Mouse (Mus musculus) frontal cortex, postnatal 36 days (tissue): ENCODE data around the gene Ncor2.
A peak's percentile ranks its signal among the peaks of the same experiment; 100 is the strongest.

Experiments
- DNase-seq, 2 experiments: peaks; one replicate each; pipeline ENCODE4 v3.0.0; 2022; ENCODE audit warnings: low spot score in 2 of 2

The Ncor2 gene

DNA sequence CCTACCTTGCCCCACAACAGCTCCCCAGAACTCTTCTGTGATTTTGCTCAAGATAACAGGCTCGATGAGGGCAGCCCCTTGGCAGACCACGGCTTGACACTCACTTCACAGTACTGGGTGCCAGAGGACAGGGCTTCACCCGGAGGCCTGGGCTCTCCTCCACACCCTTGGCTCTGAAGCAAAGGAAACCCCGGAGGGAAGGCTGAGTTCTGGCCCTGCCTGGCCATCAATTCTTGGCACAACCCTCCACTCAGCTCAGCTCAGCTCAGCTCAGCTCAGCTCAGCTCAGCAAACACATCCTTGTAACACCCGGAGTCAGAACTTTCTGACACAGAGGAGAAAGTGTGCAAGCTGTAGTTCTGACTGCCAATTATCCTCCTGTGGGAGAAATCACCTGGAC lies 30.3 kb downstream of the Ncor2 start:
- no peak for DNase-seq

DNA sequence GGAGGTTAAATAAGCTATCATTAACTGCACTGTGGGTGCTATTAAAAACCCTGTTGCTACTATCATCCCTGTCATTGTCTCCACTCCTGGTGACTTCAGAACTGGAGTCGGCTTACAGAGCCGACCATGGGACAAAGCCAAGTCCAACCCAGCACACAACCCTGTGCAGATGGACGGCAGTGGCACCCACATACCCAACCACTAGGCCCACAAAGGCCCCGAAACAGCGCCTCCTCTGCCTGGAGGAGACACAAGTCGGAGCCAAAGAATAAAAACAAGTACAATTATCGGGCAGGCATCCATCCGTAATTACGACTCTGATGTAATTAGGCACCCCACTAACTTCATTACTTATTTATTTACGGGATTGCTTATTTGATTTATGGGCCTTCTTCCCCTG lies 30.8 kb downstream of the Ncor2 start:
- DNase-seq, result no peak

DNA sequence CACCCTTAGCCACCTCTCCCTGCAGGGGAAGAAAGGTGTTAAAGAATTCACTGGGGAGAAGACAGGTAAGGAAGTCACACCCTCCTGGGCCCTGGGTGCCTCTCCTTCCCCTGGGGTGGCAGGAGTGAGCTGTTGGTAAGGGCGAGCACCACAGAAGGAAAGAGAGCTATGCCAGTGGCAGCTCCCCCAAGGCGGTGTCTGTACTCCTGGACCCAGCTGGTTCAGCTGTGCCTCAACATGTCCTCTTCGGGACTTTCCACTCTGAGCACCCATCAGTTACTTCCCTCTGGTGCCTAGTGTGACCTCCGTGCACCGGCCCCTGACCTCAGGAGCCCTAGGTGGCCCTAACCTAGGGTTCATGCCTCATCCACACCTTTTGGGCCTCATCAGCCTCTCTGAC lies 31.9 kb downstream of the Ncor2 start:
- no peak for DNase-seq

DNA sequence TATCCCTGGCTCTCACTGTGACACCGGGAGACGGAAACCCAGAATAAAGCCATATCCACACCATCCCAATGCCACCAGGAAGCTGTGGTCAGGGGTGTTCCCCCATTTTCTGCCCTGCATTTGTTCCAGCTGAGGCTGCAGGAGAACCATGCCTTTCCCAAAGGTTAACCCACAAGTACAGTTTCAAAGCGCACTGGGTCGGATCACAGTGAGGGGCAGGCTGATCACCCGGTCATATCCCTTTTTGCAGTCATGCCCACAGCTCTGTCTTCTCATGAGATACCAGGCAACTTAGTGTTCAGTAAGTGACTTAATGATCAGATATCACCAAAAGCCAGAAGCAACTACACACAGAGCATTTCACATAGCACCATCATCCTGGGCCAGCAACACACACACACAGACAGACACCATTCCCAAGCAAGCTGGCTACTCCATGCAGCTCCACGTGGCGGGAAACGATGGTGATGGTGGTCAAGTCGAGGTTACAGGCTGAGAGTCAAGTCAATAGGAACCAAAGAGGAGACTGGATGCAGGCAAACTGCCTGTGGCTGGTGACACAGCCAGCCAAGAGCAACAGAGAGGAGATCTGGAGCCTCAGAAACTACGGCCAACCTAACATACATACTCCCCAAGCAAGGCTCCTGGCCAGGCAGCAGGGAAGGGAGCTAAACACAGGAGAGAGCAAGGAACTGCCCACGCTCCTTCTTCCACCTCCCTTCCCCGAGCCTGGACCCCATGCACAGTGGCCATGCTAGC lies 35.7 kb downstream of the Ncor2 start:
- DNase-seq, result no peak

DNA sequence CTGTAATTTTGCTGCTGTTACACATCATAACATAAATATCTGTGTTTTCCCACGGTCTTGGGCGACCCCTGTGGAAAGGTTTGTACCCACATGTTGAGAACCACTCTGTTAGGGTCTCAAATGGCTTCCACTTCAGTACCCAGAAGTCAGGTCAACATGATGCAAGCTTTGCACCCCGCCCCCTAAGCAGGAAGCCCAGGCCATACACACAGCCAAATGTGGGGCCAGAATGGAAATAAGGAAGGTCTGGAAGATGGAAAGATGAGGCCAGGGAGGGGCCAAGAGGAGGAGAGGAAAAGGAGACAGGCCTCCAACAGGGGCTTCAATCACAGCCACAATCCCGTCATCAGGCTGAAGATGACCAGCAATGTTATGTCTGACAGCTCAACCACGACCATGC lies 37.1 kb downstream of the Ncor2 start:
- DNase-seq, result no peak

DNA sequence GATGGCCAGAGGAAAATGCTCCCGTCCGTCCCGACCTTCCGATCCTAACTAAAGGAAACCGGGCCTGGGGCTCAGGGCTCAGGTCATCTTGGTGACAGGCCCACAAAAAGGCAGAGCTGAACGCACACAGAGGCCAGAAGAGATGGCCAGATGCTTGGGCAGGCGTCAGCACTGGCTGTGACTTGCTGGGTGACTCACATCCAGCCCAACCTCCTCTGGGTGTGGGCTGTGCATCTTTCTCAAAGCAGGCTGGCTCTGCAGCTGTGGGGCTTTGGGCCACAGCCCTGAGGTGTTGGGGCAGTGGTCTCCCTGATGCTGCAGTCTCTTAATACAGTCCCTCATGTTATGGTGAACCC lies 37.5 kb downstream of the Ncor2 start:
- DNase-seq, result no peak

DNA sequence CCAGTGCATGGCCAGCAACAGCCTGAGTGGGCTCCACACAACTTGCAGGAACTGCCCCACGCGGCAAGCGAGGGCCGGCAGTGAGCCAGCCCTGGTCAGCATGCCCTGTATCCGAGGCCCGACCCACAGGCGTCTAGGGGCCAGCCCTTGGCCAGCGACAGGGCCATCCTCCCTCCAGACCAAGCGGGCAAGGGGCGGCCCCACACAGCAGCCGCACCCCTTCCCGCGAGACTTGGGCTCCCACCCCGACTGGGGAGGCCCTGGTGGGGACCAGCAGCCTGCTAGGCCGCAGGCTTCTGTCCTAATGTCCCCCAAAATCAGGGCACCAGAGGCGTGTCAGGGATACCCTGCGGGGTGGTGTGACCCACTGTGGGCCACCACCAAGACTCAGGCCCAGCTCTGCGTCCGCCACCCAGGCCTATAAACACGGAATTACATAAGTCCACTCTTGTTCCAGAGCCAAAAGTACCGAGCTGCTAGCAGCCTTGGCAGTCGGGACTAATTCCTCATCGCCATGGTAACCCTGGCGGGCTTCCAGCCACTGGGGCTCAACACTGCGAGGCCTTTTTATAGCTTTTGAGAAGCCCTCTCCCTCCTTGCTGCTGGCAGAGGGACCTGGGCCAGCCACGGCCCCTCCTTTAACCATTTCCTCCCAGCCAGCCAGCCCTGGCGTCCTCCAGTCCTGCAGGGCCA lies 38.0 kb downstream of the Ncor2 start:
- DNase-seq, result peak; percentile 99 to 100

DNA sequence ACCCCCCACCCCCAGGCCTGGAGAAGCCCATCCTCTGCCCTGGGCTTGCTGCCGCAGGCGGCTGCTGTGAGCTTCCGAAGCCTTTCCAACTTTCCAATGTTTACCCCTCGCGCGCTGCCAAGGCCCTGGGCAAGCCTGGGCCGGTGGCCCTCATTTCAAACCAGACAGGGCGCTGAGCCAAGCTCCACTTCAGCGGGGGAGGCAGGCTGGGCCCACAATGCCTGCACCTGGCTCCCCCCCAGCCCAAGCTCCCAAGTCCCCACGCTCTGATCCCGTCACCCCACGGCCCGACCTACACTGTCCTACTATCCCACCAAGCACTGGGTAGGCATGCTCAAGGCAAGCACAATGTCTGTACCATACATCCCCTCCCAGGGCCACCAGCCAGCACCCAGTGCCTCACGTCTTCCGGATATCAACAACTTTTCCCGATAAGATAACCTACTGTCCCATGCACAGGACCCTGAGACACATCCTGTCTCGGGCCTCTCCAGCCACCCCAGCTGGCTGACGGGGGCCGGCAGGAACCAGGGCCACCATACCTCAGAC lies 38.8 kb downstream of the Ncor2 start:
- DNase-seq, result peak in 1 of 2 experiments; percentile 80

DNA sequence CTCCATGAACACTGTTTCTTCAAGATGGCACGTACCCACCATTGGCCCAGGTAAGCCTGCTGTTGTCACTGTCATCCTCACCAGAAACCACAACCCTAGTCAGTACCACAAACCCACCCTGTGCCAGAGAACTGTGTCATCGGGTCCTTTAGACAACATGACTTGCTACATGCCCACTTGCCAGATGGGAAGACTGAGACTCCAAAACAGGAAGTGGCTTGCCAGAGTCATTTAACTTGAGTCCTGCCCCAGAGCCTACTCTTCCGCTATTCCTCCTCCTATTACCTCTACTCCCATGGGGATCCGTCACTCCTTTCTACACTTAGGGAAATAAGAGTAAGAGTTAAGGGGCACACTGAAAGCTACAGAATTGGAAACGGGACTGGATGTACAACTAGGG lies 39.4 kb downstream of the Ncor2 start:
- no peak for DNase-seq

DNA sequence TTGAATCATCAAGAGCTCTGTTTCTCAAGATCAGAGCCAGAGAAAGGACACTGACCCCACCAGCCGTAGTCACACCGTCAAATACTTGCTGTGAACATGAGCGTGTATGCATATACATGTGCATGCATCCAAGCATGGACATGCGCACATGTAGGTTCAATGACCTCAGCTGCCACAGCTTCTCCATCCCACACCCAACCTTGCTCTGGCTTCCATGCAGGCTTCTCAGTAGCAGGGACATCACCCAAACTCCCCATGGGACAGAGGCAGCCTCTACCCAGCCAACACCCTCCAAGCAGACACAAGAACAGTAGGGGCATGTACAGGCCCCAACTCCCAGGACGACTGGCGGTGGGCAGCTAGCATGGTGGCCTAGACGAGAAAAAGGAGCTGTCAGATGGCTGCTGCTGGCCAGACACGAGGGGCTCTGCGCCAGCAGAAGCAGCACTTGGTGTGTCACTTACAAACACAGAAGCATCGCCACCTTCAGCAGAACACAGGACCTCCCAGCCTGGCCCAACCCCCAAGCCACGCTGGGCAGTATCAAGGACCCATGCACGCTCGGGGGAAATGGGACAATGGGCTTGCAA lies 40.1 kb downstream of the Ncor2 start:
- no peak for DNase-seq

DNA sequence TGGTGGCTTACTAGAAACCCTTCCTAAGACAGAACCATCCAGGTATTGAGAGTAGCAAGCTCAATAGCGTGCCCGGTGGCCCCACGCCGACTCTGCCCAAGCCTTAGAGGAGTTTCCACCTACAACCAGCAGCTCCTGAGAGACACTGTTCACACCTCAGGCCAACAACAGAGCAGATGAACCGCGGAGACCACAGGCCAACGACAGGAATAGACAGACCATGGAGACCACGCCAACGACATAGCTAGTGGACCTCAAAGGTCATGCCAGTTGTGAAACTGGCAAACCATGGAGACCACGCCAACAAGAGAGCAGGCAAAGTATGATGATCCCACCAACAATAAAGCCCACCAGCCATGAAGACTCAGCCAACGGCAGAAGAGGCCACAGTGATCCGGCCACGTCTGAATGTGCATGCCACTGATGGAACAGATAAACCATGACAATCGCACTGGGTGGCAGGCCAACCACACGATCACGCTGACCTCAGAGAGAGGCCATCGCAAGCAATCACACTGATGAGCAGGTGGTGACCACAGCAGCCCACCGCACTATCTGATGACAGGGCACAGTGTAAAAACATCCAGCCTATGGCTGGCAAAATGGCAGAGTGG lies 41.2 kb downstream of the Ncor2 start:
- DNase-seq, result no peak

DNA sequence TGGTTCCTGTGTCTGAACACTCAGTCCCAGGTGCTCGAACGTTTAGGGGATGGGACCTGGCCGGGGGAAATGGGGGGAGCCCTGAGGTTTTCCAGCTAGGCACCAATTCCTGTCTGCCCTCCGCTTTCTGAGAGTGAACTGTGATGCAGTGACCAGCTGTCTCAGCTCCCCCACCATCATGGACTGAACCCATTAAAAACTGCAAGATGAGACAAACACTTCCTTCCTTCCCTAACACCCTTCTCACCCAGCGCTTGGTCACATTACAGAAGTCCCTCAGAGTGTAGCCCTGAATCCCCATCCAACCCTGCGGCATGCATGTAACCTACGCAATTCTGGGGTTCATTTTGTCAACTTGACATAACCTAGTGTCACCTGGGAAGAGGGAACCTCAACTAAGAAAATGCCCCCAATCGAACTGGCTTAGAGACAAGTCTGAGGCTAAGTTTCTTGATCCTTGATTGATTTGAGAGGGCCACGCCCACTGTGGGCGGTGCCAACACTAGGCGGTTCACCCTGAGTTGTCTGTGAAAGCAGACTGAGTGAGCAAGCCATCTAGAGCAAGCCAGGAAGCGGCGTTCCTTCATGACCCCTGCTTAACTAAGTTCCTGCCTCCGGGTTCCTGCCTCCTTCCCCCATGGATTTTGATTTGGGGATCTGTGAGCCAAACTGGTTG lies 41.9 kb downstream of the Ncor2 start:
- DNase-seq, result no peak

DNA sequence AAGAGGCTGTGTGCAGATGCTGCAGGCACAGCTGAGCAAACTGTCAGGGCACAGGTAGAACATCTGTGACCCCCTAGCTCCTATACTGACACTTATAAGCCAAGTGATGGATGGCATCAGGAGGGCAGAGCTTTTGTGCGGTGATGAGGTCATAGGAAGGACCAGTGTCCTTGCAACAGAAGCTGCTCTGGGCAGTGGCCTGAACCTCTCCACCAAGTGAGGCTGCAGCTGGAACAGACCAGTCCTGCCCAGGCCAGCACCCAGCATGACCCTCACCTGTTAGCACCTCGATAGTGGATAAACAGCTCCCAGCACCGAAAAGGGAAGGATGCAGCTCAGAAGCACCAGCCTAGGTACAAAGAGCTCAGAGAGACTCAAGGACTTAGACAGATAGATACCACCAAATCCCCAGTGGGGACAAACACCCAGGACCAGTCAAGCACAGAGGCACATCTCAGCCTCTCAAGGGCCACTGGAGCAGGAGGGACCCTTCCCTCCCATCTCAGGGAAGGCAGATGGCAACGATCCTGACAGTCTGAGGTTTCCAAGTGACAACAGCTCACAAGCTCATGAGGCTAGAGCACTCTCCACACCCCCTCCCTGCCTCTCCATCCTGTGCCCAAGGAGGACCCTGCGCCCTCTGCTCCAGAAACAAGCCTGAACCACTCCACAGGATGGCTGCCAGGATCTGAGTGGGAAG lies 42.6 kb downstream of the Ncor2 start:
- DNase-seq, result no peak

DNA sequence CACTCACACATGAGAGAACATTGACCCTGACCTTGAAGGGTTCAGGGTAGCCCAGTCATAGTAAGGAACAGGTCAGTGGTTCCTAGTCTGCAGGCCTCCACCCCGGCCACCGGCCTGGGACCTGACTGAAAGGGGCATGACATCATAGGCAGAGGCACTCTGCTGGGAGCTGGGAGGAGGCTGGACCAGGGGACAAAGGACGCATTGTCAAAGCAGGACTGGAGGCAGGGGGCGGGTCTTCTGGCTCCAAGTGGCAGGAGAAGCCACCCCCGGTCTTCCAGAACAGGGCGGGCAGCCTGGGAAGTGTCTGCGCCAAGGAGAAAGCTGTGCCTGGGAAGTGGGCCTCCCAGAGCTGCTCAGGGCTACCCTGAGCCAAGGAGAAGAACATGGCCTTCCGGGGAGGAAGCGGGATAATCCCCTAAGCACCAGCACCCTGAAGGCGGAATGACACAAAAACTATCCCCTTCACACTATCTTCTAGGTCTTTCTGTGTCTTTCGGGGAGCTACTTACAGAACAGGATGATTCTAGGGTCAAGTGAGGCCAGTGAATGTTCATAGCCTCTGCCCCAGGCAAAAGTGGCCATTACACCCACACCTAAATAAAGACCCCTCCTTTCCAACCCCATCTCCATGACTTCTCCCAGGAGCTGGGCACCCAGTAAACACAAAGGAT lies 44.1 kb downstream of the Ncor2 start:
- peak in 1 of 2 experiments; percentile 69 for DNase-seq

DNA sequence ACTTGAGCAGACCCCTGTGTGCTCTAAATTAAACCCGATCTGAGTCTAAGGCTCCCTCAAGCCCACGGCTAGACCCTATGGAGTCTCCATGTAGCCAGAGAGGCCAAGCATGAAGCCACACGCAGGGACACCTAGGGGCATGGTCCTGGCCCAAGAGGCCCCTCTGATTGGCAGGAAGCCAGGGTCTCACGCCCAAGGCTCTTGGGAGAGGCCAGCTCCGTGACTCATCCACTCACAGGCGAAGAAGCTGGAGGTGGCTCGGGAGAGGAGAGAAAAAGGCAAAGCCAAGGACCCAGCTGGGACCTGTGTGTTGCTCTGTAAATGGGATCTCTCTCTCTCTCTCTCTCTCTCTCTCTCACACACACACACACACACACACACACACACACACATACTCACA lies 44.6 kb downstream of the Ncor2 start:
- DNase-seq, result no peak

DNA sequence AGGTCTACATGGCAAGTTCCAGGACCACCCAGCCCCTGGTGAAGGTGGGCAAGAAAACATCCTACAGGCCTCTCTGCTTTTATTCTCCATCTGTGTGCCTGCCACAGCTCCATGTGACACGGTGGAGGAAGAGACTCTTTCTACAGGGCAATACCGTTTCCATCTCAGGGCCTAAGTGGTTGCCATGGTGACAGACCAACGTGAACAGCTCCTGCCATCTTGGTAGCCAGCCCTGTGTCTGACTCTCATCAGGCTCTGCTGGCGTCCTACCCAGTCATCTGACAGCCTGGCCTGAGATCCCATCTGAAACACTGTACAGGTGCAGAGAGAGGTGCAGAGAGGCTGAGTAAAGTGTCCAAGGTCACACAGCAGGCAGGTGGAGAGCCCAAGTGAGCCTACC lies 45.4 kb downstream of the Ncor2 start:
- DNase-seq, result no peak

DNA sequence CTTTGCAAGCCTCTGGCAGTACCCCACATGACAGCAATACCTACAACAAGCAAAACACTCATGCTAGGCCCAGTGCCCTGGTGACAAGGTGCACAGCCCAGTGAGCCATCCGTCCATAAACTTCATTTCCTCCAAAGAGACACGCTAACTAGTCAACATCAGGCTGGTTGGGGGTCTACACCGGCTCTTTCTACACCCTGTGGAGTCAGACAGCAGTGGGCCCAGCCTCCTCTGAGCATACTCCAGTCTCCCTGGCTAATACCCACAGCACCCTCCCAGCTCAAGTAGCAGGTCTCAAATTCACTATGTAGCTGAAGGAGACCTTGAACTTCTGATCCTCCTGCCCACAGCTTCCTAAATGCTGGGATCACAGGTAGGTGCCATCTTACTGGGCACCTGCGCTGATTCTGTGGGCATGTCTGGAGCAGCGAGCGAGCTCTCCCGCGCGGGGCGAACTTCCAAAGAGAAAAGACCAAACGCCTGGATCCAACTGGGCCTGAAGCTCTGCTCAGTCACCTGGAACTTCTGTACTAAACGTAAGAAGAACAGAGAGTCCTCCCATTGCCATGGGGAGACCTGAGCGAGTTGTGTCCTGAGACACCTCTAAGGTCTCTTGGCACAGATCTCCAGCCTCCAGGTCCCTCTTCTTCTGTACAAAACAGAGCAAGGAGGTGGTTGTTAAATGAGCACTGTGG lies 46.3 kb downstream of the Ncor2 start:
- DNase-seq, result no peak

DNA sequence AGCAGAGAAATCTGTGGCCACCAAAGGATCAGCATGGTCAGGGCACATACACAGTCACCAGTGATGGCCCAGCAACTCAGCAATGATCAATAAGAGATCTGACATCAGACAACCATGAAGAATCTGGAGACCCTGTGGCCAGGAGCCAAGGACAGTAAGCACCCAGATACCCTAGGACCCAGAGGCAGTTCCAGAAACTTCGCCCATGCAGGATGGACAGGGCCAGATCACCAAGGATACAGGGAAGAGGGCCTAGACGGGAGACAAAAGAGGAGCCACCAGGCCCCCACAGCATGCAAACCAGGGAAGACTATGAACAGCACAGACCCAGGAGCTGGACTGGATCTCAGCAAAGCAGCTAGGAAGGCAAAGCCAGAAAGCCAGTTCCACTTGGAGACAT lies 47.0 kb downstream of the Ncor2 start:
- DNase-seq, result no peak

DNA sequence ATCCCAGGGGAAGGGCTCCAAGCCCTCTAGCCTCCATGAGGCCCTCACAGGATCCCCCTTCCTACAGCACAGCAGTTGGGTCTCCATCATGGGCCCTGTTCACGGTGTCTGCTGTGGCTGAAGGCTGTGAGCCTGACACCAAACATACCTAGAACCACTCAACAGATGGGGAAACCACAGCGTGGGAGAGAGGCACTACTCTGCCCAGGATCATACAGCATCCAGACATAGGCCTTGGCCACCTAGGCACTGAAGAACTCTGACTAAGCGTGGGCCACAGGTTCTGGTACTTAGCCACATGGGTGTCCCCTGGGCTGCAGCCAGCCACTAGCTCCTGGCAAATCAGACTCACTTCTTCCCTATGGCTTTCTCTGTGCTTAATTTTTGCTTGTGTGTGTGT lies 48.6 kb downstream of the Ncor2 start:
- DNase-seq, result no peak

DNA sequence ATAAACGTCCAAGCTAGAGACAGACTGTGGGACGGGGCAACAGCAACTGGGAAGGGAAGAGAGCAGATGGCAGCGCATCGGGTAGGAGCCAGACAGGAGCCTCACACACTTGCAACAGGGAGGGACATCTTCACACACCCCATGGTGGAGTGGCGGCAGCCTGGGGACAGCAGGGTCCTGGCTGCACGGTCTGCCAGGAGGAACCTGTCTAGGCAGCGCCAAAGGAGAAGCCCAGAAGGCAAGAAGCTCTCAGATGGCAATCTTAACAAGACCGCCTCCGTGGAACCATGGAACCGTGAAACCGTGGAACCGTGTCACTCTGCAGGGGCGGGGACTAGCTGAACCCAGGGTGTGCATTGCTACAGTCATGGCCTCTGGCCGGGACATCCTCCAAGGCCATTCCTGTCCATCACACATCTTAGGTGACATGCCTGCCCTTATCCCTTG lies 50.1 kb downstream of the Ncor2 start:
- DNase-seq, result no peak
